Mouse (Mus musculus) kidney, postnatal 36 days (tissue): ENCODE measurements around the gene Cenpk.
"Not testable (repeated sequence)": the region's sequence is repeated elsewhere in the genome, so short reads cannot be mapped to it uniquely, and the experiment has no call there.

Experiments used
- DNase-seq, 2 experiments: peaks; one replicate each; pipeline ENCODE4 v3.0.0; 2021 to 2022; ENCODE audit warnings: mixed read lengths in 2 of 2

The Cenpk gene

DNA sequence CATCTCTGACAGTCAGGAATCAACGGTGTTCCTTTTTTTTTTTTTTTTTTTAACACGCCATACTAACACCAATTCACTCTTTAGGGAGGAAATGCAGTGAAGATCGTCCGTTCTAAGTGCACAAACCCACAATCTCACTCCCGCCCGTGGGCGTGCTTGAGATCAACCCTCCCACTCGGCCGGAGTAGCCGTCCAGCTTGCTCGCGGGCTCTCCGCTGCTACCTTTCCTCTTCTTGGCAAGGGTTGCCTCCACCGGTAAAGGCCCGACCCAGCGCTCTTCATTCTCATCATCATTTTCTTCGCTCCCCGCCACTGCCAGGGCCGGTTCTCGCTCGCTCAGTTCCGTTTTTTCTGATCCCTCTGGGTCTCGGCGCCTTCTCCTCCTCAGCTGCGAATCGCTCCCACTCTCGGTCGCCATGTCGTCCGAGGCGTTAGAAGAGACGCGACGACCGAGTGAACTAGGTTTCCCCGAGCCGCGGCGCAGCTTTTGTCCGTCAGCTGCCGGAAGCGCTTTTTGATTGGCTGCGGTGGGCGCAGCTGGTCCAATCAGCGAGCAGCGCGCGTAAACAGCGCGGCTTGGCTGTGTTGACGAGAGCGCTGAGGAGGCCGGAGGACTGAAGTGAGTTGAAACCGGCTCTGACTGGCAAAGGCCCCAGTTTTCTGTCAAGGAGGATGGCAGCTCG, at the start of gene Cenpk, which contains the start of gene Ppwd1:
TSS of gene Cenpk (plus strand) at position 228 of the 683 bp plus-strand sequence.
TSS of gene Ppwd1 (minus strand) at position 460 of the 683 bp plus-strand sequence.
- DNase-seq: peak; percentile 95 to 97

DNA sequence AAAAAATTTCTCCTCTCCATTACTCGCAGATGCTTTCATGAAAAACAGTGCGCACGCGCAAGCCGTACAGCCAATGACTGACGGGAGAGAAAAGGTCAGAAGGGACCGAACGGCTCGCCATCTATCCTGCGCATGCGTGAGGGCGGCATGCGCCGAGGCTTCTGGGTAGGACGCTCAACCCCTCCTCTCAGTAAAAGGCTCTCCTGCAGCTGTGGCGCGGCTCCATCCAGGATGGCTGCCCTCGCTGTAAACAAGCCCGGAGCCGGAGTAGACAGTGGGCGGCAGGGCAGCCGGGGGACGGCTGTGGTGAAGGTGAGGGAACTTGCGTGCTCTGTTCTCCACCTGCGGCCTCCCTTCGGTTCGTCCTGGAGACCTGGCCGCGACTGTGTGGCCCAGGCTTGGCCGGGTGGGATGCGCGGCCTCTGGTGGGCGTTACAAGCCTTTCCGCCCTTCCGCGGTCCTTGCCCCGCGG, 49.7 kb upstream of the Cenpk start, which contains the start of gene Trim23:
TSS of gene Trim23 (plus strand) at position 148 of the 472 bp plus-strand sequence.
- DNase-seq: peak; percentile 98 to 99

DNA sequence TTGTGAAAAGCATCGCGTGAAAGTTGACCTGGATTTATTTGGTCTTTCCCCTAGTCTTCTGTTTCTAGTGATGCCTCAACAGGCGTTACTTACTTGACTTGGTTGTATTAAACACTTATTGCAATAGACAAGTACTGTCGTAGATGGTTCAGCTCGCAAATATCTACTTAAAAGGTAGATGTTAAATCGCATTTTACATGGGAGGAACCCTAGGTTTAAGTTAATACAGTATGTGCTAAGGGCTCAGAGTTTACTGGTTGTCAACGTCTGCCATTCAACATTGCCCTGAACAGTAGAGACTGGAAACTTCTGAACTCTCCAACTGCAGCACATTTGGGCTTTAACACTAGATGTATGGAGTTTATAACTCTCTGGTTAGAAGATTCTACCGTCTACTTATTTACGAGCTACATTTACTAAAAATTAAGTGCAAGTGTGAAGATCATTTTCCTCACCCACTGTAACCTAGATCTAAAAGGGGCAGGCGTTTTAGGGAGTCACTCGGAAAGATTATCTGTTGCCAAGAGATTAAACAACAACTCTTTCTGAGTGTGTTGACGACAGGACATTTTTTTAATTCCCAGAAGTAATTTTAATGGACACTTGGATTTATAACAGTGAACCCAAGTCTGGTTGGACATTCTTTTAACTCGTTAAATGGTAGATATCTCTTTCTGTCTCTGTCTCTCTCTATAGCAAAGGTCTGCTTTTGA, 49.1 kb upstream of the Cenpk start:
- DNase-seq: no peak

DNA sequence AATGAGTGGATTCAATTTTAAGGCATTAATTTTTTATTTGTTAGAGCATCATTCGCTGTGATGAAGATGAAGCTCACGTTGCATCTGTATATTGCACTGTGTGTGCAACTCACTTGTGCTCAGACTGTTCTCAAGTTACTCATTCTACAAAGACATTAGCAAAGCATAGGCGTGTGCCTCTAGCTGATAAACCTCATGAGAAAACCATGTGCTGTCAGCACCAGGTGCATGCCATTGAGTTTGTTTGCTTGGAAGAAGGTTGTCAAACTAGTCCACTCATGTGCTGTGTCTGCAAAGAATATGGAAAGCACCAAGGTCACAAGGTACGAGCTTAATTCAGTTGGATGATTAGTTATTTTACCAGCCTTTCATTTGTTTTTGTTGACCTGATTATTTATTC, 41.1 kb upstream of the Cenpk start:
- DNase-seq: no peak

DNA sequence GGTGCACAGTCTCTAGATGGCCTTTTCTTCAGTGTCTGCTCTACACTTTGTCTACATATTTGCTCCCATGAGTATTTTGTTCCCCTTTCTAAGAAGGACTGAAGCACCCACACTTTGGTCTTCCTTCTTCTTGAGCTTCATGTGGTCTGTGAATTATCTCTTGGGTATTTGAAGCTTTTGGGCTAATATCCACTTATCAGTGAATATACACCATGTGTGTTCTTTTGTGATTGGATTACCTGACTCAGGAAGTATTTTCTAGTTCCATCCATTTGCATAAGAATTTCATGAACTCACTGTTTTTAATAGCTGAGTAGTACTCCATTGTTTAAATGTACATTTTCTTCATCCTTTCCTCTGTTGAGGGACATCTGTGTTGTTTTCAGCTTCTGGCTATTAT, 32.5 kb upstream of the Cenpk start:
- DNase-seq: not testable (repeated sequence)

DNA sequence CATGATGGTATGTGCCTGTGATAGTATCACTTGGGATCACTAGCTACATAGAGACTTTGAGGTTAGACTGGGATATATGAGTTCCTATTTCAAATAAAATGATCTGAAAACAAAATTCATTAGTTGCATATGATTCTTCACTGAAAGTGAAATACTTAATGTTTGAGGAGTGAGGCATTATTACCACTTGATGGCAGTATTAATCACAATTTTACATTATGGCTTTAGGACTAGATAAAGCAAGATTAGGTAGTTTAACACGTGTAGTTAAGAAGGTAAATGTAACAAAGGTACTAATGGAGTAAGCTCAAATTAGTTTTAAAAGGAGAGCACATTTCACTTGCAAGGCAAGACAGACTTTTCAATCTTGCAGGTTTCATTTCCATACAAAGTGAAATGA, 24.1 kb upstream of the Cenpk start:
- DNase-seq: no peak

DNA sequence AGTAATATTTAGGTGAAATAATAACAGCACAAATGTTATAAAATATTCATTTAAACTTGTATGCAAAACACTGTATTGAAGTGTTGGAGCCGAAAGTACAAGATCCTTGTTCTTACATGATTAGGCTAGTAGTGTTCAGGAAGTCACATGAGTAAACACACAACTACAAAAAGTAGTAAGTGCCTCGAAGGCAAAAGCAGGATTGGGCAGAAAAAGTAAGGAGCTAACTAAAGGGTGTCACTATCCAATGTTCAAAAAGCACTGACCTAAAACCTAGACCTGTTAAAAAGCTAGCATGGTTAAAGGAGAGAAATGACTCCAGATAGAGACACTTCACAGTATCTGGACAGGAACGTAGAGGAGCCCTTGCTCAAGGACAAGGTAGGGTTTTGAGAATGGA, 933 bp upstream of the Cenpk start:
- DNase-seq: no peak

DNA sequence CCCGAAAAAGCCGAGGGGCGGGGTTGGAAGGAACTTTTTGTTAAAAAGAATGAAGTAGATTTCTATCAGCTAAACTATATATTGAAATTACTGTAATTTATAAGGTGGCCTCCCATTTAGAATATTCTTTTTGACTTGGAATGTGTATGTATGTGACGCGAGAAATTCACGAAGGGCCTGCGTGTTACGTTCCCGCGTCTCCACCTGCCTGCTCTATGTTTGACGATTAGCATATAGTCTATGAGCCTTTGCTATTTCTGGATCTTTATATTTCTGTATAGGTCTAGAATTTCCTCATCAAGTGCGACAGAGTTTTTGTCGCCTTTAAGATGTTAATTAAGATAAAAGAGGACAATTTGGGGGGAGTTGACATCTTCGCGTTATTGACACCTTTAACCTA, 770 bp downstream of the Cenpk start:
- no peak for DNase-seq

DNA sequence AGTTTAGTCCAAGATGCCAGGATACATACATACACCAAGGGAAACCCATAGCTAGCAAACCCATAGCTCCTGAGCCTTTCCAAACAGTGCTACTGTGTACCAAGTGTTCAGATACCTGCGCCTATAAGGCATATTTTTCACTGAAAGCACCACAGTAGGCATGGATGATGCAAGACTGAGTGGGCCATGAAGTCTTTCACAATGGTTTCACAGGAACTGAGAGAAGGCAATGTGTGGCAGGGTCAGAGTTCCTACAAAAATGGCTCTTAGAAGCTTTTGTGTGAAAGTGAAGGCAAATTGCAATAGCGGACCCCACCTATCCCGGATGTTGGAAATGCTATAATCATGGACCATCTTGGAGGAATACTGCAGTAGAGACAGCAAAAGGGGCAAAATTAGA, 30.6 kb downstream of the Cenpk start:
- DNase-seq: no peak

DNA sequence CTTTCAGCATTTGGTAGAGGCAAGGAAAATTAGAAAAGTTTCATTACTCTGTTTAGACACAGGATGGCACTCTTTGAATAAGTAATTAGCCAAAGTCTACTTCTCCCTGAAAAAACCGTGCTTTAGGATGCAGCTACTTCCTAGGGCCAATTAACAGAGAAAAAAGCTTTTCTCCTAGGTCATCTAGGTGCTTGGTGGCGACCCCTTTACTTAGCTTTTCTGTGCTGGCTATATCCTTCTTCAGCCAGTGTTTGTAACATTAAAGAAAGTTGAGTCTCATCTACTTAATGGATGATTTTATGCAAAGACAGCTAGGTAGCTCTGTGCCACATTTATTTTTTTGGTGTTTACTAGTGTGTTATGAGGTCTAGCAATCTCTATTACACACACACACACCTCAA, 56.6 kb downstream of the Cenpk start:
- DNase-seq: peak; percentile 22 to 49

DNA sequence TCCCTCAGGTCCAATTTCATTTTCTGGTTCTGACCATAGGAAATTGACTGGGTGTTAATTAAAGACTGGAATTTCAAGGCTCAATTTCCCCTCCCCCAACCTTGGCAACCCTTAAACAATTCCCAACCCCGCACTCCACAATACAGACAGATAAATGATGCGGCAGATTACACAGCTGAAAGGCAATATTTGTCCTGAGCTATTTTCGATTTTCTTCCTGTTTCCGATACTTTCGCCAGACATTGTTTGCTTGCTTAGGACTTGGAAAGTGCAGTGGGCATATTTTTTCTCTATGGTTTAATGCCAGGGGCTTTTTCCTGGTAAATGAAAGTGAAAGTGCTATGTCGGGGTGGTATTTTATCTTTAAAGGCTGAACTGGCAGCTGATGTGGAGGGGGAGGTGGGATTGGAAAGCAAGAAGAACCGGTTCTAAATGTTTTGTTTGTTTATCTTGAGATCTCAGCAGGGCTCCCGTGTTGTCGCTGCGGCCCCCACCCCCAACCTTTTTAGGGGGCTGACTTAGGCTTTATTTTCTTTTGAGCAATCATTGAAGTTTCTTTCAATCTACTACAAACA, 57.4 kb downstream of the Cenpk start:
- DNase-seq: peak; percentile 51 to 54

DNA sequence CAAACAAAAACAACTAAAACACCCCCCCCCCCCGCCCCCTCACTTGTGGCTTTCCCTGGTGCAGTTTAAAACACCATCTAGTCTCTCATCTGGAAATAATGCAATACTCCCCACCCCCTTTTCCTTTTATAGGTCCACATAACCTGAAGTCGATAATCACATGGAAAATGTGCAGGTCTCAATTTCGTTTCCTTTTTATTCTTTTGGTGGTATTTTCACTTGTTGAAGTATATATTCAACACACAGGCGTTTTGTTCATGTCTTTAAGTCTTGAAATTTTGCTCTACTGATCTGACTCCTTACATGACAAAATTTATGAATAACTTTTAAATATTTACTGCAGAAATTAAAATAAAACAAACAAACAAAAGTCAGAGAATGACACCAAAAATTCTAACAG, 57.9 kb downstream of the Cenpk start:
- no peak for DNase-seq

DNA sequence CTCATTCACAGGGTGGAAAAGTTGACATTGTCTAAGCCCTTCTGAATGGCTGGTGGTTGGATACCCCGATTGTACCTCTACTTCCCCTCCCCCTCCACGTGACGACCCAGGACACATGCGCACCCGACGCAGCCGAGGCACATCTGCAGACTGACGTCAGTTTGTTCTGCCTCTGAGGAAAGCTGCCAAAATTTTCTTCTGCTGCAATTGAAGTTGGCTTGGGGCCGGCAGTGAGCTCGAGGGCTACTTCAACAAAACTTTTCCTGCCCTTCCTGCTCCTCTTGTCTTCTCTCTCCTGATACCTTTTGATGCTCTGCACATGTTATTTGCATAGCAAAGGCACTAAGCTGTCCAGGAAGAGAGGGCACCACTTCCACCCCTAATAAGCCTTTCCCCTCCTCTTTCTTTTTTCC, 58.5 kb downstream of the Cenpk start:
- peak; percentile 94 to 97 for DNase-seq

DNA sequence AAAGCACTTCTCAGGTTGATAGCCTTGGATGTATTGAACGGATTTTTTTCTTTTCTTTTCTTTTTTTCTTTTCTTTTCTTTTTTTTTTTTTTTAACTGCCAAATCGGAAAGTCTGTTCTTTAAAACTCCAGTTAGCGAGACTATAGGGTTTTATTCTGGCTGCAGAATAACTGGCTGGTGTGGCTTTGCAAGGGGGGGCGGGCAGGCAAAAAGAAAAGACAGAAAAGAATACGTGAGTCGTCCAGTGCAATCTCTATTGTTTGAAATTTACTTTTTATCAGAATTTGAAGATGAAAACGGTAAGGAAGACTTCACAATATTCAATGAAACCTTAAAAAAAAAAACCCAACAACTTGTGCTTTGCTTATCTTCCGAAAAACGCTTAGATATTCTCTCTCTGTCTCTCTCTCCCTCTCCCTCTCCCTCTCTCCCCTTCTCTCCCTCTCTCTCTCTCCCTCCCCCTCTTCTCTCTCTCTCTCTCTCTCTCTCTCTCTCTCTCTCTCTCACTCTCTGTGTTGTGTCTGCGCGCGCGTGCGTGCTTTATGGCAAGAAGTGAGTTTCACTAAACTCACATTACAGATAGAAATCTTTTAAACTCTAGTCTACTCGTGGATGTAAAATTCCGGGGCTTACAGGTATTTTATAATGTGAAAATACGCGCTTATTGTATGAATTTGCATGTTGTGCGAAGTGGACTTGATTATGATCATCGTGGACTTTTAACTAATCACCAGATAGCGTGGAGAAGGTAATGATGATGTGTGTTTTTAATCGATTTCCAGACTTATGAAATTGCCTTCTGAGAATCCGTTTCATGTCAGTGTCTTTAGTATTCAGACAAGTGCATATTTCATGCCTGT, 59.2 kb downstream of the Cenpk start, which contains the start of gene Adamts6:
TSS of gene Adamts6 (plus strand) at position 470 of the 860 bp plus-strand sequence.
- DNase-seq: peak; percentile 21 to 43

DNA sequence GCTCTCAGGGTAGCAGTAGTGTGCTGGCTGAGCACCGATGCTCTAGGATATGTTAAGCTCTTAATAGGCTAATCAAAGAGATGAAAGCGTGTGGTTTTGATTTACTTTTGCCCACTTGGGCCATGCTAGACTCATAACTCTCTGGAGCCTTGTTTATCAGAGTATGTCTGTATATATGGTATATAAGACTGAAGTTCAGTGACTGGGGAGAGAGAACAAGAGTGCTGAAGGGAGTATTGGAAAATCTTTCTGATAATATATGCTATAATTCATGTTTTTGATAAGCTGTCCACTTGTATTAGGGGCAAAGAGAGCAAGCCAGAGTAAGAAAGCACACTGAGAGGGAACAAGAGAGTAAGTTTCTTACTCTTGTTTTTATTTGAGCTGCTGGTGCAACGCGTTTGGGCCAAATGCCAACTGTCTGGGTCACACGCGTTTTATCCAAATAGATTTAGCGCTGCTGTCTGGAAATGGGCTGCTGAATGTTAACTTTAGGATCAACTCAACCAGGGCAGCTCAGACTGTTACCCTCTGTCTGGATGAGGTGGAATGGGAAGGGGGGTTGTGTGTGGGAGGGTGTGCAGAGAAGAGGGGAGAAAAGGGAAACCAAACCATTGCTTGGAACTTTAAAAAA, 59.9 kb downstream of the Cenpk start:
- peak; percentile 77 to 87 for DNase-seq

DNA sequence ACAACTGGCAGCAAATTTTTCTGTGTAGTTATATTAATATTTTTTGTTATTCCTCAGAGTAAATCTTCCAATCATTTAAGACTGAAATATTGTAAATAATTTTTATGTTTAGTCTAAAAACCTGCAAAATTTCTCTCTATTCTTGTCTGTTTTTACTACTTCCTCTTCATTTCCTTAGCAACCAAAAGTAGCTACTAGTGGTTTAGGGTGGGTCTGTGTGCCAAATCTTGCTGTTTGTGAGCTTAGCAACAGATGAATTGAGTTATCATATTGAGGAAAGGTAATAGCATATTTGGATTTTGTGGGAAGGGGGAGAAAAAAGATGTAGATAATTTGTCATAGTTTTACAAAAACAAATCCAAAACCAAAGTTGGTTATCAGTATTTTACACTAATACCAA, 60.8 kb downstream of the Cenpk start:
- DNase-seq: no peak

DNA sequence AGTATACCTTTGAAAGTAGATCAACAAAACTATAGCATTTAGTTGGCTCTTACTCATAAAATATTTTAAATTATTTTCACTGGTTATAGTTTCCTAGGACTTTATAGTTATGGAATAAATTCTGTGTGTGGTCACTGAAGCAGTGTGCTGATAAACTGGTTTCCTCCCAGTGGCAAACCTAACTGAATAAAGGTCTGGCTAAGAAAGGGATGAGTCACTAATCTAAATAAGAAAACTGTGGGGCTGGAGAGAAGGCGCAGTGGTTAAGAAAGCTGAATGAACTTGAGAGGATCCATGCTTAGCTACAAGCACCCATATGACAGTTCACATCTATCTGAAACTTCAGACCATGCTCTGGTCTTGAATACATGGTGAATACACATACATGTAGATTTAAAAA, 67.1 kb downstream of the Cenpk start:
- no peak for DNase-seq
